Mouse (Mus musculus) kidney, postnatal 0 days (tissue): ENCODE data around the gene Brpf3. TPM values are rescaled to one million over a fixed set of nuclear protein-coding genes. Genes with fewer than 3 reads are reported as not detected.

Experiments
- ATAC-seq: fragments of 200-750 bp; cut with Nextera tagmentation; replicated peaks from 2 replicates; pipeline ENCODE4 v1.8.0; 2017; ENCODE audit warnings: low read depth, moderate number of reproducible peaks, moderate TSS enrichment, moderate library complexity; ENCODE audit not compliant: low FRiP score
- DNase-seq: peaks from one replicate; pipeline ENCODE4 v3.0.0-alpha.2; 2016; ENCODE audit warnings: low spot score
- H3K27ac ChIP-seq: fragments of 300-500 bp; sonication (generic); 2 replicates; pipeline ENCODE4 v1.5.1; 2014; ENCODE audit warnings: mild to moderate bottlenecking
- H3K27me3 ChIP-seq: fragments of 300-500 bp; sonication (generic); 2 replicates; pipeline ENCODE4 v1.6.1; 2014; ENCODE audit warnings: low read length, mixed read lengths; ENCODE audit not compliant: insufficient read depth
- H3K36me3 ChIP-seq: fragments of 300-500 bp; sonication (generic); 2 replicates; pipeline ENCODE4 v1.6.1; 2014; ENCODE audit warnings: low read length, mixed read lengths; ENCODE audit not compliant: insufficient read depth
- H3K4me1 ChIP-seq: fragments of 300-500 bp; sonication (generic); replicated peaks from 2 replicates; pipeline ENCODE4 v1.6.1; 2014; ENCODE audit warnings: antibody characterized with exemption, low read length, mixed read lengths; ENCODE audit not compliant: insufficient read depth
- H3K4me2 ChIP-seq: fragments of 300-500 bp; sonication (generic); 2 replicates; pipeline ENCODE4 v1.6.1; 2014; ENCODE audit warnings: mild to moderate bottlenecking, low read length, moderate library complexity, mixed read lengths
- H3K4me3 ChIP-seq: fragments of 300-500 bp; sonication (generic); replicated peaks from 2 replicates; pipeline ENCODE4 v1.5.1; 2014; ENCODE audit warnings: low read depth, low read length
- H3K9ac ChIP-seq: fragments of 300-500 bp; sonication (generic); 2 replicates; pipeline ENCODE4 v1.6.1; 2014; ENCODE audit warnings: low read depth, low read length
- H3K9me3 ChIP-seq: fragments of 300-500 bp; sonication (generic); replicated peaks from 2 replicates; pipeline ENCODE4 v1.6.1; 2016; ENCODE audit warnings: low read length, inconsistent platforms, mixed read lengths
- CTCF ChIP-seq: IDR thresholded peaks from 2 replicates; pipeline ENCODE4 v1.5.1; 2016; ENCODE audit warnings: antibody characterized with exemption, low read depth, mild to moderate bottlenecking, moderate library complexity
- WGBS: fragments of 180-500 bp; shearing (Covaris S2); extraction: QIAGEN DNeasy Blood & Tissue Kit; methylation state at CpG from one replicate; pipeline ENCODE4 v1.1.7; 2014; 5-methylcytosine and 5-hydroxymethylcytosine counted together
- polyA plus RNA-seq: library from polyadenylated mRNA; unstranded; fragments of >200 nt; fragmentation: Nextera tagmentation; extraction: Ambion mirVana; gene quantifications from 2 replicates; pipeline ENCODE4 v1.2.1, GENCODE M21; 2015

Brpf3 gene
- polyA plus RNA-seq, 1 experiment from 2014 or later, result 8.3 TPM

GRCm38 (mm10) chr17:28885231-28885630, 84.3 kb downstream of the Brpf3 start:
- H3K27me3 ChIP-seq, result no peaks in the 10 kb centered on the region
- no peak overlapping the region for H3K4me2 ChIP-seq
- no peak for ATAC-seq
- no peak overlapping the region for H3K27ac ChIP-seq
- no peak overlapping the region for H3K4me3 ChIP-seq
- no peaks in the 10 kb centered on the region for H3K36me3 ChIP-seq
- H3K9me3 ChIP-seq, result no peaks in the 10 kb centered on the region
- TF ChIP-seq CTCF, result no peak
- no peak for DNase-seq
- H3K4me1 ChIP-seq, result no peaks in the 10 kb centered on the region
- H3K9ac ChIP-seq, result no peak overlapping the region
- WGBS, result 83% methylated on average over 8 of the region's 8 CpGs

- H3K4me1 ChIP-seq, result no peaks in the 10 kb centered on the region
- H3K4me2 ChIP-seq, result no peak overlapping the region
- H3K27me3 ChIP-seq, result no peaks in the 10 kb centered on the region
- ATAC-seq (no peak), DNase-seq (no peak)
- no peak overlapping the region for H3K9ac ChIP-seq
- no peaks in the 10 kb centered on the region for H3K36me3 ChIP-seq
- no peak overlapping the region for H3K4me3 ChIP-seq
- H3K9me3 ChIP-seq, result no peaks in the 10 kb centered on the region
- 74% methylated on average over 8 of the region's 8 CpGs for WGBS
- no peak overlapping the region for H3K27ac ChIP-seq
- TF ChIP-seq CTCF, result no peak
Measured at GRCm38 (mm10) chr17:28886266-28886665, 85.4 kb downstream of the Brpf3 start.

Other genes starting within 250 kb of the Brpf3 start
- not detected in 2 replicates for gene Clps, start 240.3 kb upstream of the Brpf3 start, polyA plus RNA-seq
- gene Lhfpl5, start 225.4 kb upstream of the Brpf3 start, polyA plus RNA-seq, result 0.17 TPM in 1 of 2 replicates, not detected in the other
- 79.2 and 85.8 TPM in 2 replicates for gene Srpk1, start 178.4 kb upstream of the Brpf3 start, polyA plus RNA-seq
- 0.56 and 0.76 TPM in 2 replicates for gene Slc26a8, start 110.9 kb upstream of the Brpf3 start, polyA plus RNA-seq
- gene Mapk14, start 109.8 kb upstream of the Brpf3 start, polyA plus RNA-seq, result 33.8 and 34.0 TPM in 2 replicates
- gene AC170998.1, start 75.0 kb upstream of the Brpf3 start, polyA plus RNA-seq, result 0.66 and 0.71 TPM in 2 replicates
- 43.5 and 47.7 TPM in 2 replicates for gene Mapk13, start 31.8 kb upstream of the Brpf3 start, polyA plus RNA-seq
- gene Pnpla1, start 57.3 kb downstream of the Brpf3 start, polyA plus RNA-seq, result not detected in 2 replicates
- 0.24 and 0.41 TPM in 2 replicates for gene 4930539E08Rik, start 114.2 kb downstream of the Brpf3 start, polyA plus RNA-seq
- gene Pxt1, start 142.8 kb downstream of the Brpf3 start, polyA plus RNA-seq, result not detected in 2 replicates
- gene Kctd20, start 150.9 kb downstream of the Brpf3 start, polyA plus RNA-seq, result 54.5 and 58.8 TPM in 2 replicates
- gene Stk38, start 206.9 kb downstream of the Brpf3 start, polyA plus RNA-seq, result 58.8 and 66.9 TPM in 2 replicates
- 456 and 496 TPM in 2 replicates for gene Srsf3, start 231.5 kb downstream of the Brpf3 start, polyA plus RNA-seq